Mouse (Mus musculus) hindbrain, embryonic 15.5 days (tissue): Measurements from ENCODE around the gene Ccdc57. TPM values are rescaled to one million over a fixed set of nuclear protein-coding genes. Genes with fewer than 3 reads are reported as not detected.
"Not testable (repeated sequence)": the region's sequence is repeated elsewhere in the genome, so short reads cannot be mapped to it uniquely, and the experiment has no call there.

Source experiments
- ATAC-seq: fragments of 200-750 bp; cut with Nextera tagmentation; 2 replicates; pipeline ENCODE4 v1.8.0; 2017; ENCODE audit warnings: low read depth, moderate number of reproducible peaks, moderate TSS enrichment; ENCODE audit not compliant: low FRiP score
- H3K27ac ChIP-seq: fragments of 300-500 bp; sonication (generic); replicated peaks from 2 replicates; pipeline ENCODE4 v1.5.1; 2015; ENCODE audit warnings: mild to moderate bottlenecking, inconsistent platforms
- H3K27me3 ChIP-seq: fragments of 300-500 bp; sonication (generic); 2 replicates; pipeline ENCODE4 v1.6.1; 2015; ENCODE audit warnings: control low read depth, inconsistent platforms
- H3K36me3 ChIP-seq: fragments of 300-500 bp; sonication (generic); 2 replicates; pipeline ENCODE4 v1.6.1; 2015; ENCODE audit warnings: control low read depth, inconsistent platforms
- H3K4me1 ChIP-seq: fragments of 300-500 bp; sonication (generic); replicated peaks from 2 replicates; pipeline ENCODE4 v1.6.1; 2015; ENCODE audit warnings: control low read depth, inconsistent platforms
- H3K4me2 ChIP-seq: fragments of 300-500 bp; sonication (generic); 2 replicates; pipeline ENCODE4 v1.6.1; 2015; ENCODE audit warnings: moderate library complexity, mild to moderate bottlenecking, inconsistent platforms
- H3K4me3 ChIP-seq: fragments of 300-500 bp; sonication (generic); 2 replicates; pipeline ENCODE4 v1.5.1; 2015; ENCODE audit warnings: mild to moderate bottlenecking, inconsistent platforms
- H3K9ac ChIP-seq: fragments of 300-500 bp; sonication (generic); 2 replicates; pipeline ENCODE4 v1.6.1; 2015; ENCODE audit warnings: inconsistent platforms
- H3K9me3 ChIP-seq: fragments of 300-500 bp; sonication (generic); 2 replicates; pipeline ENCODE4 v1.6.1; 2016; ENCODE audit warnings: control low read depth, inconsistent platforms
- WGBS: fragments of 180-500 bp; shearing (Covaris S2); methylation state at CpG from one replicate; pipeline ENCODE4 v1.1.7; 2015; 5-methylcytosine and 5-hydroxymethylcytosine counted together
- polyA plus RNA-seq: library from polyadenylated mRNA; unstranded; fragments of >200 nt; fragmentation: Nextera tagmentation; extraction: Ambion mirVana; gene quantifications from 2 replicates; pipeline ENCODE4 v1.2.1, GENCODE M21; 2015

Ccdc57 gene
- polyA plus RNA-seq, 1 experiment from 2014 or later = 6.1 TPM

DNA sequence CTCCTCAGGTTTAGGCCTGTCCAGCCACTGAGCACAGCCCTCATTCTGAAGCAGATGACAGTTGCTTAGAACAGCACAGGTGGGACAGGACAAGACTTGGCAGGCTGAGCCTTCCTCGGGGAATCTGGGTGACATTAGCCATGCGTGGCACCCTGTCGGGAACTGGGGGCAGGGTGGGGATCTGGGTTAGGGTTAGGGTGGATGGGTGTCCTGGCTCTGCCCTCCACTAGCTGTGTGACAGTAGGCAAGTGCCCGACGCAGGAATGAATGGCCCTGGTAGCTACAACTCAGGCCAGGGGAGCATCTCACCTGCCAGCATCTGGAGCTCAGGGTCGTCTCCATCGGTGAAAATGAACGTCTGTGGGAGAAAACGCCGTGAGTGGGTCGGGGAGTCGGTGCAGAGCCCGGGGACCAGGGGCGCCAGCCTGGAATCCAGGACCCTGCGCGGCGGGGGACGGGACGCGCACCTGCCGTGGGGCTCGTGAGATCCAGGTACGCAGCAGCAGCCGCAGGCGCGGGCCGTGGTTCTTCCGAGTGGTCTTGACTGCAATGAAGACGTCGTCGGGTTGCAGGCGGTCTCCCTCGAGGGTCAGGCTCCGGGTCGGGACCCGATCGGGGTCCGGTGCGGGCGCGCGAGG lies 149.1 kb downstream of the Ccdc57 start:
- peak; percentile 13; the same call in 1 of the 2 replicates for ATAC-seq
- H3K36me3 ChIP-seq = peaks cover 36% of the 10 kb centered on the region
- peaks cover 31% of the 10 kb centered on the region for H3K4me1 ChIP-seq
- WGBS = 2% methylated on average over 28 of the region's 42 CpGs
- peak overlapping the region; percentile 99 for H3K9ac ChIP-seq
- peak overlapping the region; percentile 87 for H3K4me2 ChIP-seq
- no peaks in the 10 kb centered on the region for H3K27me3 ChIP-seq
- no peaks in the 10 kb centered on the region for H3K9me3 ChIP-seq
- peak overlapping the region; percentile 98 for H3K4me3 ChIP-seq
- peak overlapping the region; percentile 89 for H3K27ac ChIP-seq

- peaks cover 37% of the 10 kb centered on the region for H3K4me1 ChIP-seq
- not testable (repeated sequence) for H3K9ac ChIP-seq, H3K4me3 ChIP-seq, H3K27me3 ChIP-seq, H3K9me3 ChIP-seq, ATAC-seq, H3K4me2 ChIP-seq, H3K27ac ChIP-seq
- H3K36me3 ChIP-seq = peaks cover 17% of the 10 kb centered on the region
- WGBS = 98% methylated on average over 6 of the region's 6 CpGs
These were observed 151.3 kb downstream of the Ccdc57 start for GRCm38 (mm10) chr11:120781361-120781760.

- no peak overlapping the region for H3K4me3 ChIP-seq
- no peak overlapping the region for H3K4me2 ChIP-seq
- no peak overlapping the region for H3K9ac ChIP-seq
- H3K27ac ChIP-seq = no peak overlapping the region
- WGBS = 81% methylated on average over 1 of the region's 1 CpGs
- H3K36me3 ChIP-seq = peaks cover 13% of the 10 kb centered on the region; the same call in 1 of the 2 replicates
- no peak for ATAC-seq
- no peaks in the 10 kb centered on the region for H3K9me3 ChIP-seq
- peaks cover 29% of the 10 kb centered on the region for H3K4me1 ChIP-seq
- no peaks in the 10 kb centered on the region for H3K27me3 ChIP-seq
These were observed 152.8 kb downstream of the Ccdc57 start for GRCm38 (mm10) chr11:120779876-120780275.

DNA sequence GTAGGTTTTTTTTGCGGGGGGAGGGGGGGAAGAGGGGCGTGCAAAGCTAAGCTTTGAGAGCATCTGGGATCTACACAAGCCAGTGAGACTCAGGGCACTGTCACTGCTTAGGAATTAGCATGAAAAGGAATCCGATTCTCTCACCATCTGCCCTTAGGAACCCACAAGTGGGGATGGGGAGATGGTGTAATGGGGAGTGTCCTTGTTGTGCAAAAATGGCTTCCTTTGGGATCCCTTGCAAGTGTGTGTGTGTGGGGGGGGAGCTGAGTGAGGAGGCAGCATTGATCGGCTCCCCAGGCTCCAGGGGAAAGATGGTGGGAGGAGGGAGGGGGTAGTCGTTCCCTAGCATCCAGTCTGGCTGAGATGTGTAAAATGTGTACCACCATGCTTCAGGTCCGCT lies 155.5 kb downstream of the Ccdc57 start:
- Histone ChIP-seq H3K36me3 (peaks cover 13% of the 10 kb centered on the region; the same call in 1 of the 2 replicates), H3K4me1 (peaks cover 12% of the 10 kb centered on the region), H3K27me3 (no peaks in the 10 kb centered on the region), H3K9me3 (no peaks in the 10 kb centered on the region), H3K27ac (no peak overlapping the region), H3K4me3 (no peak overlapping the region), H3K9ac (no peak overlapping the region), H3K4me2 (no peak overlapping the region)
- ATAC-seq = no peak
- 30% methylated on average over 6 of the region's 6 CpGs for WGBS

Other genes with a start within 250 kb of the Ccdc57 start
- gene Cenpx, start 219.1 kb downstream of the Ccdc57 start, polyA plus RNA-seq = 107 and 109 TPM in 2 replicates
- 74.9 and 81.2 TPM in 2 replicates for gene Lrrc45, start 218.9 kb downstream of the Ccdc57 start, polyA plus RNA-seq
- gene Rac3, start 211.4 kb downstream of the Ccdc57 start, polyA plus RNA-seq = 540 and 587 TPM in 2 replicates
- gene Dcxr, start 205.6 kb downstream of the Ccdc57 start, polyA plus RNA-seq = 8.8 and 10.4 TPM in 2 replicates
- 0.97 and 2.1 TPM in 2 replicates for gene Cbr2, start 200.8 kb downstream of the Ccdc57 start, polyA plus RNA-seq
- 2.1 and 2.9 TPM in 2 replicates for gene Hmga1b, start 170.1 kb downstream of the Ccdc57 start, polyA plus RNA-seq
- gene Rfng, start 148.7 kb downstream of the Ccdc57 start, polyA plus RNA-seq = 119 and 141 TPM in 2 replicates
- 275 and 300 TPM in 2 replicates for gene Gps1, start 148.6 kb downstream of the Ccdc57 start, polyA plus RNA-seq
- gene Dus1l, start 136.5 kb downstream of the Ccdc57 start, polyA plus RNA-seq = 45.2 and 48.6 TPM in 2 replicates
- 90.0 and 94.7 TPM in 2 replicates for gene Fasn, start 108.3 kb downstream of the Ccdc57 start, polyA plus RNA-seq
- 10.4 and 10.9 TPM in 2 replicates for gene Slc16a3, start 15.6 kb upstream of the Ccdc57 start, polyA plus RNA-seq
- 147 and 149 TPM in 2 replicates for gene Csnk1d, start 58.5 kb upstream of the Ccdc57 start, polyA plus RNA-seq
- not detected in 2 replicates for gene Cd7, start 106.5 kb upstream of the Ccdc57 start, polyA plus RNA-seq
- gene Sectm1b, start 130.7 kb upstream of the Ccdc57 start, polyA plus RNA-seq = not detected in 2 replicates
- 0.26 TPM in 1 of 2 replicates, not detected in the other for gene Sectm1a, start 148.3 kb upstream of the Ccdc57 start, polyA plus RNA-seq
- not detected in 2 replicates for gene Tex19.2, start 185.8 kb upstream of the Ccdc57 start, polyA plus RNA-seq
- not detected in 2 replicates for gene Tex19.1, start 213.3 kb upstream of the Ccdc57 start, polyA plus RNA-seq
- 0.54 and 0.65 TPM in 2 replicates for gene Uts2r, start 227.4 kb upstream of the Ccdc57 start, polyA plus RNA-seq